Mouse (Mus musculus) bone marrow, adult 2 months (tissue): ENCODE measurements around the gene Agbl2.

Source experiments
- CTCF ChIP-seq: fragments of 200-500 bp; IDR thresholded peaks from 2 replicates; pipeline ENCODE4 v1.5.1; 2011; ENCODE audit warnings: low read length, control low read depth; ENCODE audit not compliant: control insufficient read depth, insufficient read depth
- POLR2A ChIP-seq: fragments of 200-500 bp; IDR thresholded peaks from 2 replicates; pipeline ENCODE4 v1.6.1; 2011; ENCODE audit warnings: low read depth, mild to moderate bottlenecking, control low read depth, low read length, borderline replicate concordance; ENCODE audit not compliant: control insufficient read depth

GRCm38 (mm10) chr2:90765123-90765522 lies 17.4 kb upstream of the Agbl2 start:
- TF ChIP-seq CTCF (no peak), POLR2A (no peak)
